ENCODE assay signal across 41 mouse cellular contexts in genomic region chrX:139053149-139053548, GRCm38 (mm10). TPM values are rescaled to one million over a fixed set of nuclear protein-coding genes. Genes with fewer than 3 reads are reported as not detected.
"Had no signal": no experiment of that assay in that cellular context is flagged by ENCODE, and none has a peak within 500 bp of the region (broad histone marks: within the 10 kb centered on the region; RNA-seq: fewer than 3 reads in every experiment).

No protein-coding gene starts in this region.

- H3K4me1 ChIP-seq: heart, embryonic 13.5 days; heart, embryonic 15.5 days; hindbrain, embryonic 13.5 days; hindbrain, embryonic 15.5 days; kidney, embryonic 15.5 days; limb, embryonic 13.5 days; limb, embryonic 15.5 days had no signal

- DNase-seq: gastrocnemius, postnatal 14 days; gastrocnemius, postnatal 36 days; heart, adult 11 months; heart, adult 2 months; heart, postnatal 14 days; heart, postnatal 36 days; kidney, adult 11 months; kidney, adult 2 months; kidney, adult 9 months; kidney, postnatal 14 days; kidney, postnatal 36 days; layer of hippocampus, adult 9-11 months; layer of hippocampus, postnatal 36 days; left cerebral cortex, postnatal 4 days had no signal

- H3K27ac ChIP-seq: heart, adult 2 months; heart, embryonic 13.5 days; heart, embryonic 15.5 days; hindbrain, embryonic 13.5 days; hindbrain, embryonic 15.5 days; hindbrain, postnatal 0 days; kidney, embryonic 15.5 days; kidney, postnatal 0 days; limb, embryonic 13.5 days; limb, embryonic 15.5 days had no signal

- ATAC-seq: hindbrain, postnatal 0 days; intestine, embryonic 16.5 days had no signal

- H3K9ac ChIP-seq: heart, embryonic 13.5 days; heart, embryonic 15.5 days; hindbrain, embryonic 13.5 days; hindbrain, embryonic 15.5 days; kidney, embryonic 15.5 days; limb, embryonic 13.5 days; limb, embryonic 15.5 days had no signal

- H3K36me3 ChIP-seq: heart, embryonic 13.5 days; heart, embryonic 15.5 days; hindbrain, embryonic 13.5 days; hindbrain, embryonic 15.5 days; kidney, embryonic 15.5 days; limb, embryonic 13.5 days; limb, embryonic 15.5 days had no signal

- H3K9me3 ChIP-seq: heart, embryonic 13.5 days; heart, embryonic 15.5 days; hindbrain, embryonic 13.5 days; hindbrain, embryonic 15.5 days; kidney, embryonic 15.5 days; limb, embryonic 13.5 days; limb, embryonic 15.5 days had no signal

- H3K27me3 ChIP-seq: heart, embryonic 13.5 days; heart, embryonic 15.5 days; hindbrain, embryonic 13.5 days; hindbrain, embryonic 15.5 days; limb, embryonic 13.5 days; limb, embryonic 15.5 days had no signal

- H3K4me2 ChIP-seq: heart, embryonic 11.5 days; heart, embryonic 13.5 days; heart, embryonic 15.5 days; hindbrain, embryonic 13.5 days; hindbrain, embryonic 15.5 days; kidney, embryonic 15.5 days; limb, embryonic 13.5 days; limb, embryonic 15.5 days had no signal

- H3K4me3 ChIP-seq: heart, adult 2 months; heart, embryonic 13.5 days; heart, embryonic 15.5 days; hindbrain, embryonic 13.5 days; hindbrain, embryonic 15.5 days; kidney, embryonic 15.5 days; limb, embryonic 13.5 days; limb, embryonic 15.5 days had no signal

RNA-seq across cellular contexts. Expression of gene Serpina7, which starts 31.9 kb away (rescaled TPM):
- total RNA-seq: gastrocnemius, adult 18-20 months; gastrocnemius, adult 8-10 months; gastrocnemius, postnatal 14 days; gastrocnemius, postnatal 36 days; heart, adult 2 months; heart, postnatal 14 days; heart, postnatal 36 days; hematopoietic stem cell, adult 5-6 weeks; hindbrain, postnatal 0 days; layer of hippocampus, adult 18-20 months; layer of hippocampus, adult 8-10 months; layer of hippocampus, postnatal 14 days; layer of hippocampus, postnatal 36 days; left cerebral cortex, adult 18-20 months; left cerebral cortex, adult 8-10 months; left cerebral cortex, postnatal 10 days; left cerebral cortex, postnatal 25 days; left cerebral cortex, postnatal 4 days had no signal
- polyA plus RNA-seq: heart, adult 2 months; heart, embryonic 11.5 days; heart, embryonic 13.5 days; heart, embryonic 15.5 days; heart, postnatal 0 days; hindbrain, embryonic 11.5 days; hindbrain, embryonic 13.5 days; hindbrain, embryonic 15.5 days; hindbrain, postnatal 0 days; intestine, embryonic 14.5 days; kidney, embryonic 15.5 days; large intestine, adult 2 months had no signal

RNA-seq across cellular contexts. Expression of gene 4930513O06Rik, which starts 32.9 kb away (rescaled TPM):
- total RNA-seq: gastrocnemius, adult 18-20 months; gastrocnemius, adult 8-10 months; gastrocnemius, postnatal 14 days; gastrocnemius, postnatal 36 days; heart, adult 2 months; heart, postnatal 14 days; heart, postnatal 36 days; hematopoietic stem cell, adult 5-6 weeks; hindbrain, postnatal 0 days; layer of hippocampus, adult 18-20 months; layer of hippocampus, adult 8-10 months; layer of hippocampus, postnatal 14 days; layer of hippocampus, postnatal 36 days; left cerebral cortex, adult 18-20 months; left cerebral cortex, adult 8-10 months; left cerebral cortex, postnatal 10 days; left cerebral cortex, postnatal 25 days; left cerebral cortex, postnatal 4 days had no signal
- polyA plus RNA-seq: gonadal fat pad, adult 2 months; heart, adult 2 months; heart, embryonic 11.5 days; heart, embryonic 13.5 days; heart, embryonic 15.5 days; heart, postnatal 0 days; hindbrain, embryonic 11.5 days; hindbrain, embryonic 13.5 days; hindbrain, embryonic 15.5 days; hindbrain, postnatal 0 days; intestine, embryonic 14.5 days; intestine, embryonic 16.5 days; kidney, adult 2 months; kidney, embryonic 15.5 days; kidney, postnatal 0 days; large intestine, adult 2 months; limb, embryonic 11.5 days; limb, embryonic 13.5 days; limb, embryonic 15.5 days had no signal
